Mouse (Mus musculus) small intestine, adult 2 months (tissue): ENCODE results near the gene AY358078.

ENCODE experiments used
- CTCF ChIP-seq: fragments of 200-500 bp; IDR thresholded peaks from 2 replicates; pipeline ENCODE4 v1.5.1; 2012; ENCODE audit warnings: low read depth, mild to moderate bottlenecking, control low read depth, inconsistent platforms, low read length, moderate library complexity, mixed read lengths; ENCODE audit not compliant: insufficient replicate concordance, insufficient read length; ENCODE audit errors: extremely low read depth
- POLR2A ChIP-seq: fragments of 200-500 bp; IDR thresholded peaks from 2 replicates; pipeline ENCODE4 v1.6.1; 2012; ENCODE audit warnings: low read depth, mild to moderate bottlenecking, control low read depth, inconsistent platforms, low read length, moderate library complexity

DNA sequence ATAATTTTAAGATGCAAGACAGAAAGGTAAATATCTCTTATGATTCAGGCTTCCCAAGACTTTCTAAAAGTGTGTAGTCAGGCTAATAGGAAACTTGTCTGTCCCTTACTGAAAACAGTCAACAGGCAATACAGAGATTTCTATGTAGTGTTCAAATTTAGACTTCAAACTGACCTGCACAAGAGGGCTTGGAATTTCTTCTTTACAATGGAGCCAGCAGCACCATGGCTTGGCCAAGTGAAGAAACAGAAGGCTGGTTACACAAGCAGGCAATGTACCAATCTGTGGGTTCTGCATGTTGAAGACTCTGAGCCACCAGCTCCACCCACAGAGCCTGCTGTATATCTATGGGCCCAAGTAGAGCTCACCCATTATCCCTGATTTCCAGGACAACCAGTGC is 53.6 kb downstream of the AY358078 start, which contains the start of gene Ear6:
- no peak for TF ChIP-seq POLR2A
- no peak for TF ChIP-seq CTCF
